In the genomic region with DNA sequence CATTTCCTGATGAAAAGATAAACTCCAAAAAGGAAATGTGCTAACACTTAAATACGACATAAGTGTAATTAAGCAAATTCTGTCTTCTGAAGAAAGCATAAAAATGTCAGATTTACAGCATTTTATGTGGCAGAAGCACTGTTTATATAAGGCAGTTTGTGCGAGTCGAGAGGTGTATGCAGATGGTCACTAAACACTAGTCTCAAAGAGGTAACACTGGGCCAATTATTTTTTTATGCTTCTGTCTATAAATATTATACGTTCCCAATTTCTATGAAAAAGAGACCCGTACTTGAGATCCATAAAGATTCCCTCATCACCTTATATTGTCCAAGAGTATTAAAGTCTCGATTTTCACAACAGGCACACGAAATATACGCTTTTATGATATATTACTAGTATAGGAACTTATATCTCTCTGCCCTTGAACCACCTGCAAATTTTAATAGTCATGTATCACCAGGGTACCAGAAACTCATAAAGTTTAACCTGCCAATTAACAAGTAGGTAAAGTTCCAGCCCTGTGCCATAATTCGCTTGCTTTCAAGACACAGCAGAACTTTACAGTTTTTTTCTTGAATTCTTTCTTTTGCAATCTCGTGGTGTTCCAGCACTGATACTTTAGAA, we compare ENCODE assay signal across 26 mouse cellular contexts.
"Had no signal": no experiment of that assay in that cellular context is flagged by ENCODE, and none has a peak within 500 bp of the region (broad histone marks: within the 10 kb centered on the region; RNA-seq: fewer than 3 reads in every experiment).

No protein-coding gene starts in this region.

- H3K36me3 ChIP-seq: heart, embryonic 10.5 days; heart, embryonic 12.5 days; hindbrain, embryonic 10.5 days; hindbrain, embryonic 12.5 days; kidney, embryonic 15.5 days; liver, embryonic 13.5 days; liver, embryonic 15.5 days had no signal

- H3K27ac ChIP-seq: heart, embryonic 10.5 days; hindbrain, embryonic 10.5 days; hindbrain, embryonic 12.5 days; hindbrain, embryonic 14.5 days; kidney, embryonic 15.5 days; kidney, postnatal 0 days; liver, embryonic 13.5 days; liver, embryonic 15.5 days had no signal

- ATAC-seq: hindbrain, embryonic 16.5 days; intestine, embryonic 16.5 days had no signal

- H3K4me3 ChIP-seq: heart, embryonic 10.5 days; heart, embryonic 12.5 days; hindbrain, embryonic 10.5 days; hindbrain, embryonic 12.5 days; kidney, embryonic 15.5 days; liver, embryonic 13.5 days; liver, embryonic 15.5 days had no signal

- H3K9me3 ChIP-seq: heart, embryonic 10.5 days; heart, embryonic 12.5 days; hindbrain, embryonic 10.5 days; hindbrain, embryonic 12.5 days; kidney, embryonic 15.5 days; liver, embryonic 13.5 days; liver, embryonic 15.5 days had no signal

- H3K27me3 ChIP-seq: heart, embryonic 12.5 days; hindbrain, embryonic 12.5 days; kidney, embryonic 15.5 days; liver, embryonic 13.5 days; liver, embryonic 15.5 days had no signal

- H3K4me1 ChIP-seq: heart, embryonic 10.5 days; heart, embryonic 12.5 days; hindbrain, embryonic 10.5 days; hindbrain, embryonic 12.5 days; kidney, embryonic 15.5 days; liver, embryonic 13.5 days; liver, embryonic 15.5 days had no signal

- DNase-seq: gastrocnemius, postnatal 14 days; gastrocnemius, postnatal 36 days; heart, adult 11 months; heart, postnatal 10 days; heart, postnatal 4 days; kidney, adult 11 months; kidney, adult 2 months; kidney, adult 9 months; kidney, postnatal 14 days; kidney, postnatal 36 days; layer of hippocampus, adult 9-11 months; layer of hippocampus, postnatal 36 days; left cerebral cortex, postnatal 4 days; liver; liver, embryonic 13.5 days had no signal

- H3K9ac ChIP-seq: heart, embryonic 12.5 days; hindbrain, embryonic 12.5 days; hindbrain, embryonic 14.5 days; kidney, embryonic 15.5 days; liver, embryonic 13.5 days; liver, embryonic 15.5 days had no signal

- H3K4me2 ChIP-seq: heart, embryonic 12.5 days; hindbrain, embryonic 12.5 days; hindbrain, embryonic 14.5 days; kidney, embryonic 15.5 days; liver, embryonic 11.5 days; liver, embryonic 13.5 days; liver, embryonic 15.5 days had no signal
